Mouse (Mus musculus): ENCODE data around the gene Nadk2. TPM values are rescaled to one million over a fixed set of nuclear protein-coding genes. Genes with fewer than 3 reads are reported as not detected.
A peak's percentile ranks its signal among the peaks of the same experiment; 100 is the strongest.

Nadk2 gene
- total RNA-seq, 2 experiments from 2014 or later: 46.8 to 50.0 TPM

DNA sequence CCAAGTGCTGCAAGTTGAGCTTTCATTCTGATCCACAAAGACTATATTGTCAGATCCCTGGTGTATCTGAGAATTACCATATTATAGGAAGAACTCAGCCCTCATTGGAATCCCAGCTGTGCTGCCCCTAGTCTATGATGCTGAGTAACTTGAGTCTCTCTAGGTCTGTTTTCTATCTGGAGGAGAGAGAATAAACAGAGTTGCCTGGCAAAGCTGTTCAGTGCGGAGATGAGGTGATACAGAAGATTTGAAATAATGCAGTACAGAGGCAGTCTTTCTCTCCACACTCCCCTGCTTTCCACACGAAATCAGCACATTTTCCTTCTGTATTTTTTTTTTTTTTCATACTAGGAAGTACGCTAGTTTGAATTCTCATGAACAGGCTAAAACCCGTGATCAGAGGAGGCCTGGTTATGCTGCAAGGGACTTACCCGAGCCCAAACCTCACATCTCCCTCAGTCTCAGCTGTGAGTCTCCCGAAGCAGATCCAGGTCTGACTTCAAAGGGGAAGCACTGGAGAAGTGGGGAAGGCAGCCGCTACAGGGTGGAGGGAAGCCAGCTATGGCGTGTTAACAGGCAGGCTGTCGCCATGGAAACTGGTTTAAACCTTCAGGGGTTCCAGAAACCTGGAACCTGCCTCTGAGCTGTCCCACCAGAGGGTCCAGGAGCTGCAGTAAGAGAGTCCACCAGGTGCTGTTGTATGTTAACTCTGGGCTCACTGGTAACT, 59.9 kb downstream of the Nadk2 start:
- peak; percentile 20 to 35 for DNase-seq (ENCODE audit: low spot score in 2 of 2)

DNA sequence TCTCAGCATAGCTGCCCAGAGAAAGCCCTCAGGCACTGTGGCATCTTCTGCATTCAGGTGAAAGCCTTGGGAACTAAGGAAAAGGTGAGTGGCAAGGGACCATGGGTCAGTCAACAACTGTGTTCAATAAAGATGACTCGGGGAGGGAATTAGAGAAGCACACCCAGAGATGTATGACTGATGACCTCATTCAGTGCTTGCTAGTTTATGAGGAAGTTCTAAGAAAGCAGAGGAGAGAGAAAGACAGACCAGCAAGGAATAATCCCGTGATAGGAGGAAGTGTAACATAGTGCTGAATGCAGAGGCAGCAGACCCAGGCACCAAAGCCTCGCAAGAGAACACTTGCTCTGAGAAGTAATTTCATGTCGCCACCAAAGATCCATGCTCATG, 60.4 kb downstream of the Nadk2 start:
- DNase-seq (ENCODE audit: low spot score in 2 of 2): no peak

GRCm38 (mm10) chr15:9132693-9133443, 61.8 kb downstream of the Nadk2 start:
- DNase-seq (ENCODE audit: low spot score in 2 of 2): peak in 1 of 2 experiments; percentile 39

DNA sequence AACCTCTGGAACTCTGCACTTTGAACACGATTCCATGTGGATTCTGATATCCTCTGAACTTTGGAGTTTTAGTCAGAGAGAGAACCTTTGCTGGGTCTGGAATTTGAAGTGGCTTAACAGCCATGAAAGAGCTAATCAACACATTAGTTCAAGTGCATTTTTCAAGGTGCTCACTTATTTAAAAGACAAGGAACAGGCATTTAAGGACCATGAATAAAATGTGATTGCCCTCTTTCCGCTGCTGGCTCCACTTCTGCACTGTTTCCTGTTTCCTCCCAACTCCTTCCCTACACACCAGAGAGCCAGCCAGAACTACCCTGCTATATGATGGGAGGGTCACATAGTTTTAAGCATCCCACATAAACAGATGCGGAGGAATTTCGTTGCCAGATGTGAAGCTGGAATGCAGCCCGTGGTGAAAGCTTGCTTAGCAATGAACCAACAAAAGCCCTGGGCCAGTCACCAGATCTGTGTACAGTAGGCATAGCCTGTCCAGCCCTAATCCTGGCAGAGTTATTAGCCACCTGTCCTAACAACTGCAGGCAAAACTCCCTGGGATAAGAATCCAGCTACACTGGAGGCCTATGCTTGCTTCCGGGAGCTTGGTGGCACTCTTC, 63.9 kb downstream of the Nadk2 start:
- no peak for DNase-seq (ENCODE audit: low spot score in 2 of 2)

- no peak for DNase-seq (ENCODE audit: low spot score in 2 of 2)
Observed at GRCm38 (mm10) chr15:9139447-9139846, 68.4 kb downstream of the Nadk2 start.

- DNase-seq (ENCODE audit: low spot score in 2 of 2): peak; percentile 96
Observed at GRCm38 (mm10) chr15:9140252-9140680, 69.2 kb downstream of the Nadk2 start, which contains the start of gene Lmbrd2. Gene Lmbrd2 (plus strand): TSS chr15:9140550.

GRCm38 (mm10) chr15:9140684-9141171, 69.7 kb downstream of the Nadk2 start:
- no peak for DNase-seq (ENCODE audit: low spot score in 2 of 2)

GRCm38 (mm10) chr15:9155325-9155724, 84.3 kb downstream of the Nadk2 start, which contains the start of gene Skp2:
Gene Skp2 (minus strand): TSS chr15:9155425.
- DNase-seq (ENCODE audit: low spot score in 2 of 2): no peak

Other genes starting within 250 kb of the Nadk2 start
- 1 to 10 TPM; 6.4 to 8.0 TPM for gene Ranbp3l, start 103.3 kb upstream of the Nadk2 start, total RNA-seq (2021)
- 10 to 100 TPM; 55.0 to 58.0 TPM for gene Lmbrd2, start 69.3 kb downstream of the Nadk2 start, total RNA-seq (2021)
- 1 to 10 TPM; 7.2 to 7.5 TPM for gene Skp2, start 84.2 kb downstream of the Nadk2 start, total RNA-seq (2021)
- not detected for gene Ugt3a1, start 205.6 kb downstream of the Nadk2 start, total RNA-seq (2021)

All from layer of hippocampus, postnatal 10 days (tissue).